Mouse (Mus musculus) spleen, postnatal 4 days (tissue): ENCODE data around the gene Srp72.
A peak's percentile ranks its signal among the peaks of the same experiment; 100 is the strongest.
"Not testable (repeated sequence)": the region's sequence is repeated elsewhere in the genome, so short reads cannot be mapped to it uniquely, and the experiment has no call there.

Experiments
- DNase-seq, 2 experiments: peaks; one replicate each; pipeline ENCODE4 v3.0.0; 2022; ENCODE audit warnings: low spot score in 2 of 2

Srp72 gene

DNA sequence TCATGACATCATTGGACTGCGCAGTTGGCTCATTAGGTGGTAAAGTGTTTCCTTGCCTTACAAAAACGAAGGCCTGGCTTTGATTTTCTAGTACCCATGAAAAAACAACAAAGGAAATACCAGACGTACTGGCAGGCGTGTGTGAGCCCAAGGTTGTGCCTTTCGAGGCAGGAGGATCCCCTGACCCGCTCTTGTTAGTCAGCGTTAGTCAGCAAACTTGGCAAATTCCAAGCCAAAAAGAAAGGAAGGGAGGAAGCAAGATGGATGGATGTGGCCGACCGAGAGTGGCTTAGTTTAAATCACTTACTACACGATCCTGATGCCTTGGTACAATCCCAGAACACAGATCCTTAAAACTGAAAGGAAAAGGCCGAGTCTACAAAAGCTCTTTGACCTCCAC lies 11.9 kb upstream of the Srp72 start:
- no peak for DNase-seq

DNA sequence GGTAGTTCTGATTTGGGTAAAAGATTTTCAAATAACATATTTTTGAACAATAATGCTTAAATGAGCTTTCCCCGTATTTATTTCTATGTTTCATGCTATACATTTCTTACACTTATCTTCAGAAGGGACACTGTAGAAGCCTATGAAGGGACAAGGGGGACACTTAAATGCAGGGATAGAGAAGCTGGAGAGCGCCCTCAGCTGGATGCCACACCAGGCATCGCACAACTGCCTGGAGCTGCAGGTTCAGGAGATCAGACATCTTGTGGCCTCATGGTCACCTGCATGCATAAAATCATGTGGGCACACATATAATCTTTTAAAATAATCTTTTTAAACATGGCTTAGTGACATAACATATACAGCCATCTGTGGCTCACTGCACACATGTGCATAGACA lies 9.8 kb upstream of the Srp72 start:
- no peak for DNase-seq

DNA sequence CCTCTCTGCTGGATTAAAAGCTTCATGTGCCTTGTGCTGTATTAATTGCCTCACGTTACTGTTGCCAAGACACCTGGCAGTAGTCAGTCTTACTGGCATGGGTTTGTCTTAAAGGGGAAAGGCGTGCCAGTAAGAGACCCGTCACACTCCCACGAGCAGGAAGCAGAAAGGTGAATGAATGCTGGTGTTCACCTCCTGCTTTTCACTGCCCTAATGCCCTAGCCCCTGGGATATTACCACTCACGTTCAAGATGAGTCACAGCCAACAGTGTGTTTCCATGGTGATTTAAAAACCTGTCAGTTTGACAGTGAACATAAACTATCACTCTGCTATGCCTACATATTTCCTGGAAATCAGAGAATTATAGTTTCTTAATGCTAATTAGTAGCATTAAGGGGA lies 5.2 kb upstream of the Srp72 start:
- no peak for DNase-seq

DNA sequence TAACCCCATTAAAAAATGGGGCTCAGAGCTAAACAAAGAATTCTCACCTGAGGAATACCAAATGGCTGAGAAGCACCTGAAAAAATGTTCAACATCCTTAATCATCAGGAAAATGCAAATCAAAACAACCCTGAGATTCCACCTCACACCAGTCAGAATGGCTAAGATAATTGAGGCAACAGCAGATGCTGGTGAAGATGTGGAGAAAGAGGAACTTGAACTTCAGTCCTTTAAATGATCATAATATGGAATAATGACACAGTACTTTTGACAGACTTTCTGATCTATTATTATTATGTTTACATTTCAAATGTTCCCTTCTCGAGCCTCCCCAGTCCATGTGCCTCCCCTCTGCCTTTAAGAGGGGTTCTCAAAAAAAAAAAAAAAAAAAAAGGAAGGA lies 3.4 kb upstream of the Srp72 start:
- not testable (repeated sequence) for DNase-seq

DNA sequence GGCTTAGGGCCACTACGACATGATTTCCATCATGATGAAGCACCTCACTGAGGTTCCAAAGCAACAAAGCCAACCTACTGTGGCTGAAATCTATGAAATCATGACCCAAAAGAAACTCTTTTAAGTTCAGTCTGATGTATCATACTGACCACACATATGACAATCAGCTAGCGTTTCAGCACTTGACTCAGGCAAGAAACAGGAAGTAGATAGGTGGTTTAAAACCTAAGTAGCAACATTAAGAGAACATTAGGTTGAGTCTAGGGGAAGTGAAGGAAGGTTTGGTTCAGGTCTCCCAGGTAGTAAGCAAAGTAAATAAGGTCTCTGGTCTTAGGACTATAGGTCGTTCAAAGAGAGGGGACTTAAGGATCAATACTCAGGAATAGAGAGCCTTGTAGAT lies 995 bp upstream of the Srp72 start:
- DNase-seq: no peak

DNA sequence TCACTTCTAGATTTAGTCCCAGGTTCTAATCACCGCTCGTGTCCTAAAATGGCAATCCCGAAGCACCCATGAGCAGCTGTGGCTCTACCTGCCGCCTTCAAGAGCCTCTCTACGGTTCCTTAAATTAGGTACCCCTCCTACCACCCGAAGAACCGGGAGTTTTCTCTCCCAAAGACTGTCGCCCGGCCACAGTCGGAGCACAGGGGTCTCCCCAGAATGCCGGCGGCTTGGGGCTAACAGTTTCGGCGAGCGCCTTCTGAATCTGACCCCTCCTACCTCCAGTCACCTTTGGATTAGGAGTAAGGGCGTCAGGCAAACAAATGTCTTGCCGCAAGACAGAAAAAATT lies 303 bp upstream of the Srp72 start:
- no peak for DNase-seq

DNA sequence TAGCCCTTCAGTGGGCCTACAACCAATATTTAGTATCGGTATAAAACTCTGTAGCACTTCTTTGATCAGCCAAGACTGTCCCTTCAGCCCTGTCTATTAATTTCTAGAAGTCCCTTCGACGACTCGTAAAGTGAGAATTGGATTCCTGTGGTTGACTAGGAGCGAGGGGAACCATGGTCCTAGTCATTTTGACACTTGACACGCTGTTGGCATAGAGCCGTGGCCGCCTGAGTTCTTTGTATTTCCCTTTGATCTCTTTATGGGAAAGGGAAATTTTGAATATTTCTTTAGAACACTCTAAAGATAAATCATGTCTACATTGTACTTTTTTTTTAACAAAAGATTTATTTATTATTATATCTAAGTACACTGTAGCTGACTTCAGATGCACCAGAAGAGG lies 1.3 kb downstream of the Srp72 start:
- DNase-seq: no peak

DNA sequence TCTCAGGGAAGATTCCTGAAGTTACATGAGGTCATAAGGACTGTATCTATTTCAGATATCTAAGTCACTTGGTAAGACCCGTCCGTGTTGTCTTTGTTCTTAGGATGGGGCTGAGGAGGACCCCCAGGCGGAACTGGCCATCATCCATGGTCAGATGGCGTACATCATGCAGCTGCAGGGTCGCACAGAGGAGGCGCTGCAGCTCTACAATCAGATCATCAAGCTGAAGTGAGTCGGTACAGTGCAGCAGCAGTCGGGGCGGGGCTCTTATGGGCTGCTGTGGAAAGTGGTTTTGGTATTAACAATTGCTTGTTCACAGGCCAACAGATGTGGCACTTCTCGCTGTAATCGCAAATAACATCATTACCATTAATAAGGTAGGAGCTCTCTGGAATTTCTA lies 9.5 kb downstream of the Srp72 start:
- no peak for DNase-seq

DNA sequence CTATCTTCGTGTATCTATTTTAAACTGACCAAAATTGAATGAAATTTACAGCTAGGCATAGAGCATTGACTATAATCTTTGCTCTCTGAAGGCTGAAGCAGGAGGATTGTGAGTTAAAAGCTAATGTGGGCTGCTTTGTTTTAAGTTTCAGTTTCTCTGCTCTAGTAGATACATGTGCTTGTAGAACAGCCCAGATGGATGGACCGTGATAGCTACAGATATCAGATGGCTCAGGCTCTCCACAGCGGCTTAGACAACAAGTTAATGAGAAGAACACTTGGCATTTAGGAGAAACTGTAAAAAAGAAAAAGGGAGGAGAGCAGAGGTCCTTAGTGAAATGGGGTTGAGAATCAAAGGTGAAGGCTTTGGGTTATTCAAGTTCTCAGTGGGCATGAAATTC lies 16.3 kb downstream of the Srp72 start:
- no peak for DNase-seq

DNA sequence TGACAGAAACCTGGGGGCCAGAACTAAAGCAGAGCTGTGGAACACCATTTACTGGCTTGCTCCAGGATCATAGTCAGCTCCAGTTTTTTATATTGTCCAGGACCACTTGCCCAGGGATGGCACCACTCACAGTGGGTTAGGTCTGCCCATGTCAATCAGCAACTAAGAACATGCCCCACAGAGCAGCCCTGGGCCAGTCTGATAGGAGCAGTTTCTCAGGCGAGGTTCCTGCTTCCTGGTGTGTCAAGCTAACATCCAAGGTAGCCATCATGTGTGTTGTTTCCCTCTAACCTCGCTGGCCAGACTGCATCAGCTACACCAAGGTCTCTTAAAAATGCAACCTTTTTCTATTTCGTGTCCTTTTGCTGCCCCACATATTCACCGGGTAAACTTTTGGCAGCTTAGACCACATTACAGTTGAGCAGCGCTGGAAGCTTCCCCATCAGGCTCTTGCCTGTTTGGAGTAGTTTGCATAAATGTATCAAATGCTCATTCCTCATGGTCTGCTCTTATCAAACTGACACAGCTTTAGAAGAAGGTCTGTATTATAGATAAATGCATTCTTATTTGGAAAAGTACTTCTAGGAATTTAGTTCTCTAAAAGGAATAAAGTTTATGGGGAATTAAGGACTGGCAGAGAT lies 18.8 kb downstream of the Srp72 start:
- peak in 1 of 2 experiments; percentile 56 for DNase-seq

DNA sequence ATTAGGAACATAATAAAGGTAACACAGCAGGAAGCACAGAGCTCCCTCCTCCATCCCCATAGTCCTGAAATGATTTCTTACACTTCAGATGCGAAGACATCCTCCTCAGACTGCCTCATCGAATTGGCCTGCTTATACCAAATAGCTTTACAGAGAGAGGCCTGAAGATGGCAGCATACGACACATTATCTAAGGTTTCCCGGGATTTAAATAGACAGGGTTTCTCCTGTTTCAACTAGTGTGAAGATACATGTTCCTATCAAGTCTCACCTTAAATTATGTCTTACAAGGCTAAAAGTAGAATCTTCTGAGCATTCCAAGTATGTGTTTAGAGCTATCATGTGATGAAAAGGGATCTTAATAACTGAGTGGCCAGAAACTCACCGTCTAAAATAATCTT lies 23.9 kb downstream of the Srp72 start:
- DNase-seq: no peak

DNA sequence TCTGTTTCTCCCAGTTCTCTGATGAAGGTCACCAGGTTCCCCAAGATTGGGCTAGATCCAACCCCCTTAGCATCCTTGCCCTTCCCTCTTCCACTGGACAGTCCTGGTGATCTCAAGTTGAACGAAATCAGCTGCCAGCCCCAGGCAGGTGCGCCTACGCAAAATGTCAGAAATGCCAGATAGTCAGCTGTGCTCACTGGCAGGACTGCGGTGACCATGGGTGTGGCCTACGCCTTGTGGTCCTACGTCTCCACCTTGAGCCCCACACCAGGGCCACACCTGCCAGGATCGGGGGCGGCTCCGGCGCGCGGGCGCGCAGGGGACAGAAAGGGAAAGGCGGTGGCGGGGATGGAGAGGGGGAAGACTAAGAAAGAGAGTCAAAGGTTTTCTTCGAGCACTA lies 26.7 kb downstream of the Srp72 start:
- DNase-seq: no peak

DNA sequence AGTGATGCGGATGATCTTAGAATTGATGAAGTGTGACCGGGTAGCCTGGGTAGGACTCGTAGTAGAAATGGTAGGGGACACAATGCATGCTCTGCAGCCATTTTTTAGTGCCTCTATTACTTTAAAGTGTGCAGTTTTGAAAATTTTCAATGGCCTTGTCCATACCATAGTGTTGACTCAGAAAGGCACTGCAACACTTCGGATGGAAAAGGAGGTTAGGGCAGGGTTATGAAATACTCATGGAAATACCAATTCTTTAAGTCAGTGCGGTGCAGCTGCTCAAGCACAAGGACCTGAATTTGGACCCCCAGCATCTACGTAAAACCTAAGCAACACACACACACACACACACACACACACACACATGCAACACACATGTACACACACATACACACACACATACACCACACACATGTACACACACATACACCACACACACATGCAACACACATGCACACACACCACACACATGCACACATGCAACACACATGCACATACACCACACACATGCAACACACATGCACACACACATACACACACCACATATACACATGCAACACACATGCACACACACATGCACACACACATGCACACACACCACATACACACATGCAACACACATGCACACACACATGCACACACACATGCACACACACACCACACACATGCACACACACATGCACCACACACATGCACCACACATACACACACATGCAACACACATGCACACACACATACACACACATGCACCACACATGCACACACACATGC lies 29.8 kb downstream of the Srp72 start, which contains the start of gene Arl9:
Gene Arl9 (plus strand): TSS at position 5 of the 771 bp plus-strand sequence.
- DNase-seq: no peak

DNA sequence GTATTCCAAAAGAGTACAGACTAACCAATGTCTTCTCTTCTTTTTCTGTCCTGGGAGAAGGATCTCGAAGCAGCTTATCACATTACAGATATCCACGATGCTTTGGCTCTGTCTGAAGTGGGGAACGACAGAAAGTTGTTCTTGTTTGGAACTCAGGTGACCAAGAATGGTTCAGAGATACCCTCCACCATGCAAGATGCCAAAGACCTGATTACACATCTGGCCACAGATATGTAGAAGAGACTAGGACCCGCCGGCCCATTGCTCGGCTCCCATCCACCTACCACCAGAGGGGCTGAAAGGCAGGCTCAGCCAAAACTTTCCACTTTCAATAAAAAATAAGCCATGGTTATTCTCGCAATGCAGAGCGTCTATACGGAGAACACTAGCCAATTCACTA lies 35.9 kb downstream of the Srp72 start:
- no peak for DNase-seq

DNA sequence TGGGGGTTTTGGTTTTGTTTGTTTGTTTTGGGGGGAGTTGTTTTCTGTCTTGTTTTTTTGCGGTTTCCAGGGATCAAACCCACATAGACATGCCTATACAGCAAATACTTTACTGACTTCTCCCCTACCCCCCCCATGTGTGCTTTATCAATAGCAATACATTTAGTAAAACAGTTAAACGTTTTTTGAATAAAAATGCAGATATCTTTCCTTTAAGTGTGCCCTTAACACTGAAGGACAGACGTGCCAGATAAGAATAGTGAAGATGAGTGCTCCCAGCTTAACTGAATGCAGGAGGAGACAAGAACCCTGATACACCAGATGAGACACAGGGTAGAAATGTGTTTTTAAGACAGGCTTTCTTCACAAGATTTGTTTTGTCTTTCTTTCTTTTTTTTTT lies 36.6 kb downstream of the Srp72 start:
- DNase-seq: no peak

DNA sequence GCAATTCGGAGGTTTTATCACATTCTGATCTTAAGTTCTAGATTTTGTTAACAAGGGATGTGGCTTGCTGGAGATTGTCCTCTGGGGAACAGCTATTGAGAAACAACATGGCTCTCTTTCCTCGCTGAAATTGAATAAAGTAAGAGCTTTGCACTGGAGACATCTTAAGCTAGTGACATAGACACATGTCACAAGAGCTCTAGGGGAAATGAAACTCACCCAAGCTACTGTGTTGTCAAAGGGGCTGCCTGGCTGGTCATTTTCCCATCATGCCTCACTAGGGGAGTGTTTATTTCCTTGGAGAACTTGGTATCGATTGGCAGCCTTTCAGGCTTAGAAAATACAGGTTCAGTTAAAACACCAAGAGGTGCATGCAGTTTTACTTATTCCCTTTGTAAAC lies 38.7 kb downstream of the Srp72 start:
- DNase-seq: no peak

DNA sequence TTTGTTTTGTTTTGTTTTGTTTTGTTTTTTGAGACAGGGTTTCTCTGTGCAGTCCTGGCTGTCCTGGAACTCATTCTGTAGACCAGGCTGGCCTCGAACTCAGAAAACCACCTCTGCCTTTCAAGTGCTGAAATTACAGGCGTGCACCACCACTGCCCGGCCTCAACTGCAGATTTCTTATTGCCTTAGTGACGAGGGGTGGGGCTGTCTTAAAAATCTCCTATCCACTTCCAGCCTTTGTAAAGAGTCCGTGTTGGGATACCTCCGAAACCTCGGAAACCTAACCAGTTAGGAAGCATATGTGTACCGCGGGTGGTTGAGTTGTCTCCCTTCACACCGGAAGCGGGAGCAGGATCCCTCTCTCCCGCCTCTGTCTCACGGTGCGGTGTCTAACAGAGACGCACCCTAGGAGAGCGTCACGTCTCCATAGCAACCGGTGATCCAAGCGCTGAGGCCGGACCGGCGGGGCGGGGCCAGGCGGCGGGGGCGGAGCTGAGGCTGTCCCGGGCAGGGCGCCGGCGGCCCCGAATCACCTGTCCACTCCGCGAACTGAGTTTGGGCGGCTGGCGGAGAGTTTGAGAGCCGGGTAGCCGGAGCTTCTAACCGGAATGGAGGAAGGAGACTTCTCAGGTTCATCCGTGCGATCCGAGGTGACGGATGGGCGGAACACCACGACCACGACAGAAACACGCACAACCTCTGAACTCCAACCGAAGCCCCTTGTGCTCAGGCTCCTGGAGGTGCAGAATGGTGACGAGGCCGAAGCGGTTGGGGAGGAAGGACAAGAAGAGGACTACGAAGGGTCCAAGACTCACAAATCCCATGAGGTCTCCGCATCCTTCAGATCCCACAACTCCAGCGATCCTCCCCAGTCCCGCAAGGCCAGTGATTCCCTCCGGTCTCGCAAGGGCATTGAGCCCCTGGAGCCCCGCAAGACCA lies 41.3 kb downstream of the Srp72 start, which contains the start of gene Thegl:
Gene Thegl (plus strand): TSS at position 480 of the 939 bp plus-strand sequence.
- peak; percentile 88 to 94 for DNase-seq

DNA sequence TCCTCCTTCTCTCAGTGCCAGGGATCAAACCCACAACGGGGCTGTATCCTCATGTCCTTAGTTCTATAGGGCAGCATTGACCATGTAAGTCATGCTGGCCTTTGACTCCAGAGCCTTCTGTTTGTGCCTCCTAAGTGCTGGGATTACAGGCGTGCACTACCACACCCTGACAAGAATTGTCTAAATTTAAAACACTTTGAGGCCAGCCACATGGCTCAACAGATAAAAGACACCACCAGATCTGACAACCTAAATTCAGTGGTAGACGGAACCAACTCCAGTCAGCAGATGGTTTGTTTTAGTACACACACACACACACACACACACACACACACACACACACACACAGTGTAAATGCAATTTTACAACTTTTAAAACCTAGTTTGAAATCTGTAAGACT lies 53.6 kb downstream of the Srp72 start:
- DNase-seq: no peak

DNA sequence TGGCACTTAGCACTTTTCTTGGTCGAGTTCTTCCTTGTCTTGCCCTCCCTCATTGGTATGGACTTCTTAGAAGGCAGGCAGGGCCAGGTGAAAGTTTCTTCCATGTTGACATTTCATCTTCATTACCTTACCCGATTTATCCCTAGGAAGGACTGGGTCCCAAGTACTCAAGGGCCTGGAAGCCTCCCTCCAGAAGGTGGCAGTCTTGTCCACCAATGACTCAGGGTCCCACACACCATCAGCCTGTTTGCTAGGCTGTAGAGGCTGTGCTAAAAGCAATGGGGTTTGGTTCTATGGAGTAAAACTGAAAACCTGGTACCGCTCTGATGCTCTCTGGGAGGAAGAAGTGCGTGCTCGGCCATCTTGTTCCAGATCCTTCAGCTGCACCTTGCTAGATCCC lies 55.3 kb downstream of the Srp72 start:
- DNase-seq: peak; percentile 39 to 68

DNA sequence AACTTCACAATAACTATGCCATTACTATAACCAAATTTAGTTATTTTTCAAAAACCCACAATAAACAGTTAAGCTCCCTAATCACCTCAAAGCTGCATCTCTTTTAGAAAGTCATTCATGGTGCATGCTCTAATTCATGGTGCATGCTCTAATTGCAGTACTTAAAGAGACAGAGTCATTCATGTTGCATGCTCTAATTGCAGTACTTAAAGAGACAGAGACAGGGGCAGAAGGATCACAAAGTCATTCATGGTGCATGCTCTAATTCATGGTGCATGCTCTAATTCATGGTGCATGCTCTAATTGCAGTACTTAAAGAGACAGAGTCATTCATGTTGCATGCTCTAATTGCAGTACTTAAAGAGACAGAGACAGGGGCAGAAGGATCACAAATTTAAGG lies 60.6 kb downstream of the Srp72 start:
- not testable (repeated sequence) for DNase-seq

DNA sequence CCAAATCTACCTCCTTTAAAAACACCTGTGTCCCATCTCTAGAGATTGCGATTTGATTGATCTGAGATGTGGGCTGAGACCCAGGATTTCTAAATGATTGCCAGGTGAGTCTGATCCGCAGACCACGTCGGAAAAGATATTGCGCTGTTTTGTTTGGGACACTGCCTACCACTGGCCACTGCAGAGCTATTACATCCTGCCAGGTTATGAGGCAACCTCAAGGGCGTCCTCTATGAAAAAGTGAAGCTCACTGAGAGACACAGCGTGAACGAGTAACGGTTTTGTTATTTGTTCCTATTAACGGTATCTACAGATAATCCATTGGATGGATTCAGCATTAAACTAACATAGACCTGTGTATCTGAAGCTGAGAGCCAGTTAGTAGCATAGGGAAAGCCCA lies 64.0 kb downstream of the Srp72 start:
- DNase-seq: no peak

DNA sequence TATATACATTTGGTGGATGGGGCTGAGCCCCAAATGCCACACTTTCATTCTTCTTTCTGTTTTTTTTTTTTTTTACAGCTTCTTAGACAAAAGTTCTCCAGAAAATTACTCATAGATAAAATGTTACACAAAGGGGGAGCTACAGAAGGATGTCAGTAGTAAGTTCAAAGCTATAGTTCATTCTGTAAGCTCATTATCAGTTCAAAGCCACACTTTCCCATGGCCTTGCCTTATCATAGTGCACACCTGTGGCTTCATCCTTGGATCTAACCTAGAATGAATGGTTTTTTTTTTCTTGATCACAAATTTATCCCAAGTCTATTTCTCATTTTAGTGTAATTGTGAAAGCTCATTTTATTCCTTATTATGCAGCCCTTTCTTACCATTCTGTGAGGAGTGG lies 64.9 kb downstream of the Srp72 start:
- no peak for DNase-seq

DNA sequence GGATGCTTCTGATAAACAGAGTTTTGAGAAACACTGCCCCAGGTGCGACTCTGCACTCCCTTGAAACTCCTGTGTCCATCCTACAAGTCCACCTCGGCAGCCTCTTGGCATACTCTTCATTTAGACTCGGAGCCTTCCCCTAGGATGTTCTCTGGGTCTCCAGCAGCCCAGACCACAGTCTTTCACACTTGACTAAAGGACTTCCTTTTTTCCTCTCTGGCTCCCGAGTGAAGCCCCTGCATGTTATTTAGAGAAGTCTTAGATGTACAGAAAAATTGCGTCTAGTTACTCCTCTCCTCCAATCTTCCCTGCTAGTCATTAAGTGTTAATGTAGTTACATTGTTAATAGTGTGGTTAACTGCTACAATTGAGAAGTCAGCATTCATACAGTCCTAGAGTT lies 69.9 kb downstream of the Srp72 start:
- no peak for DNase-seq
